Mouse (Mus musculus): ENCODE results near the gene Myrfl.
A peak's percentile ranks its signal among the peaks of the same experiment; 100 is the strongest.

Myrfl gene

DNA sequence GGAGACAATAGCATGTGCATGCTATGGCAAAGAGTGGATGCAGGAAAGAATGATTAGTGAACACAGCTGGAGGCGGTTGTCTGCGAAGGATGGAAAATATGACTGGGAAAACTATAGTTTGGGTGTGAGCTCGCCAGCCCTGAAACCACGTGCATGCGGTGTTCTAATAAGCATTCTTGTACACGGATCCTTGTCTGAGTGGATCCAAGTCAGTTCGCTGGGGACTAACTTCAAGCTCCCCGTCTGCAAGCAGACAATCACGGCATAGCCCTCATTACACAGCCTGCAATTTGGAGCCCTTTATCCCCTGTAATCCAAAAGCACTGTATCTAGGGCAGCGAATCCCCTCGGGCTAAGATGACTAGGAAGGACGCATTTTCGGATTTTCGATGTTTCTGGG is 136.2 kb downstream of the Myrfl start:
- peak; percentile 34 for DNase-seq (ENCODE audit: low read depth, low spot score)

DNA sequence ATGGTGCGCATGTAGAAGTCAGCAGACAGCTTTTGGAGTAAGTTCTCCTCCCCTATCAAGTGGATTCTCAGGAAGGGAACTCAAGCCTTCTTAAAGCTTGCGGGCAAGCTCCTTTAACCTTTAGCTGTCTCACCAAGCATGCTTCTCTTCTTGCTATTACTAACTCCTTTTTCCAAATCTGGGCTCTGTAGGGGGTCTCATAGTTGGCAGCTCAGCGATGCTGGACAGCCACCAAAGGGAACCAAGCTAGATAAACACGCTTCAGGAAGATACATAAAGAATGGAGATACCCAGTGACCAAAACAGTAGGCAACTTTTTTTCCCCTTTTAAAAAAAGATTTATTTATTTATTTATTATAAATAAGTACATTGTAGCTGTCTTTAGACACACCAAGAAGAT is 136.9 kb downstream of the Myrfl start:
- DNase-seq (ENCODE audit: low read depth, low spot score): no peak

DNA sequence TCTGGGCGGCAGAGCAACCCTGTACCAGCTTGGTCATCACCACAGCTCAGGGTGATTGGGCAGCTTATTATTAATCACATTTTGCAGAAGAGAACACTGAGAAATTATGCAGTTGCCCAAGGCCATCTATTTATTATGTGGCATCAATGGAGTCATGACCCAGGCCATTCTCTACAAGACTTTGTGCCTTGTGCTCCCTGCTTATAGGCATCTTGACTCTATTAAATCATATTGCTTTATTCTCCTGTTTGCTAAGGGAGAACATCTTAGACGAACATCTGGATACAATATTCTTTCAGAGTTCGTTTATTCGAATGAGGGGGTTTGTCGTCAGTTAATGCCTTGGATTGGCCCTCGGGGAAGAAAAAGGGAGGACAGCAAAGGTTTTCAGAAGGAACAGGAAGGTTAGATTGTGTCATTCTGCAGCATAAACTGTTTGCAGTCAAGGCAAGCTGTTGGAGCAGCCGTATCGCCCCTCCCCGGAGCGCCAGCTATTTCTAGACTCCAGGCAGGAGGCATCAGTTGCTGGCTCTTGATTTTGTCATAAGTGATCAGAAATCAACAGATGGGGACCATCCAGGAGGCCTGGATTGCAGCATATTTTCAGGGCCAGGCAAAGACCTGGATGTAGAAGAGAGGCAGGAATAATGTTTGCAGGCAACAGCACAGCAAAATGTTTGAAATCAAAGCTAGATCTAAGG is 140.7 kb downstream of the Myrfl start:
- DNase-seq (ENCODE audit: low read depth, low spot score): no peak

DNA sequence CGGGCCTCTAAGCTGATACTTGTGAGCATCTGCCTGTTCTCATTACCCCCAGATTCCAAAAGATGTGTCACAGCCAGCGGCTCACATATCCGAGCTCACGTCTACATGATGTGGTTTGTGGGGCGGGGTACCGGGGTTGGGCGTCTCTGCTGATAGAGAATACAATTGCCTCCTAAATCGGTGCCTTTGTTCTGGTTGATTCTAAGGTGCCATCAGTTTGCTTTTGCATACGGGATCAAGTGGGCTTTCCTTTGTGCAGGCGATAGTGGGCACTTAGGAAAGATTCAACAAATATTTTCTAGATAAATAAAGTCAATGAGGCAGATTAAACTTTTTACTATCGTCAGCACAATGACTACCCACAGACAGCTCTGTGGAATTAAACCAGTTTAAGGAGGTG is 141.8 kb downstream of the Myrfl start:
- DNase-seq (ENCODE audit: low read depth, low spot score): no peak

DNA sequence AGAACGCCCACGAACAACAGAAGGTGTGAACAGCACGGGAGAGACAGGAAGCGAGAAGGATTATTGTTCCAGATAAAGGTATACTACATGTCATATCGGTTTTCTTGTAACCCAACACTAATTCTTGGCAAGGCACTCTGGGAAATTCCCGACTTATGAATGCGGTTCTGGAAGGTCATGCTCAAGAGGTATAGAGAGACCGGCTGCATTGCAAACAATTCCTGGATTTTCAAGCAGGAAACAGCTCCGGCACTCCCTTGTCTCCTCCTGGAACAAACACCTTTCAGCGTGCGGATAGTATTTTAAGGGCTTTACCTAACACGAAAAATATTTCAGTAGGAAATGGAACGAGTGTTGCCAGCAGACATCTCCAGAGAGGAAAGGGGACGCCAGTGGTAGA is 145.8 kb downstream of the Myrfl start:
- DNase-seq (ENCODE audit: low read depth, low spot score): no peak

DNA sequence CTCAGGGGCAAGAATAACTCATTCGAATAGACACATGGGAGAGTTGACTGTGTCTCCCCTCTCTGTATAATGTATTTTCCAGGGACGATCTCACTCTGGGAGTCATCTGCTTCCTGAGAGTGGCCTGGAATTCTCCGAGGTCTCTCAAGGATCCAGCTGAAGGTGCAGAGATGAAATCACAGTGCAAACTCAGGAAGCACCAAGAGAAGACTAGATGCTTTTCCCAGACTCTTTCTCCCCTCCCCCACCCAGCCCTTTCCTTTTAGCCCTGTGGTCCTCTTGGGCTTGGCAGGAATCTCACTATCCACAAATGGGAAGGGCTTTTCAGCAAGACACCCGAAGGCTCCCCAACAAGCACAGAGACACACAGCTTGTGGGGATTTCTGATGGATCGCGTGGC is 146.7 kb downstream of the Myrfl start:
- no peak for DNase-seq (ENCODE audit: low read depth, low spot score)

DNA sequence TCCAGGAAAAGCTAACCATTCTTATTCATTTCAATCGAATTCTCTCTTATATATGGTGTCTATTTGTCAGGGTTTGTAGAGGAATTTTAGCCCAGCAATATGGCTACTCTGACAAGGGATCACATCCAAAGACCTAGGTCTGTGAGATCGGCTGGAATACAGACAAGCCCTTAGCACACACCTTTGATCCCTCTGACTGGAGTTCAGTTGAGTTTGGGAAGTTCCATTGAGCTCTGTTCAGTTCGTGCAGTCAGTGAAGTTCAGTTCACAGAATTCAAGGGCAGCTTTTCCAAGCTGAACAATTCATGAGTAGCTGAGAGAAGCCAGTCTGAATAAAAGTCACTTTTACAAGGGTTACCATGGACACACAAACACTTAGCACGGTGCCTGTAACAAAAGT is 148.0 kb downstream of the Myrfl start:
- no peak for DNase-seq (ENCODE audit: low read depth, low spot score)

DNA sequence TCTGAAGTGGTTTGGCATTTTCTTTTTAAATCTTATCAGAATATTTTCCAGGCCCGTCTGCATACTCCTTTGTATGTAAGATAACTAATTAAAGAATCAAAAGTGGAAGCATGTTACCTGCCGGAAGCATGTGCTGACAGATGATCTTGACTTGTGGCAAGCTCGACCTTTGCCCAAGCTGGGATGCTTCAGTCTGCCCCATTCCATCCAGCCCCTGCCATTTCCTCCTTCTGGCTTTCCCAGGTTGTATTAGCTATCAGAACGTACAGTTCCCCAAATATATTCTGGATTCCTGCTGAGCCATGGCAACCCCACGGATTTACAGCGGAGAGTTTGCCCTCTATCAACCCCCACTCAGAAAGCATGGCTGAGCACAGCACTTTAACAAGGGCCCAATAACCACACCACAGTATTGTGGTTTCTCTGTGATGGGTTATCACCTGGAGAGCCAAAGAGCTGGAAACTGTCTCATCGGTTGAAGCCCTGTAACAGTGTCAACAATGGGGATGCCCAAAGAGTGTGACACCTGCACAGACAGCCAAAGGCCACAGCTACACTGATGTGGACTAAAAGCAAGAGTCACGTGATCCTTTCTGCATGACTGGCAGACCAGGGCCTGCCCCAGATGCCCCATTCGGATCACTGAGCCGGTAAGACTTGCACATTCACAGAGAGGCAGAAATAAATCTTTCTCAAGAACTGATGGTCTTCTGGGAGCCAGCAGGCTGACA is 150.3 kb downstream of the Myrfl start:
- no peak for DNase-seq (ENCODE audit: low read depth, low spot score)

GRCm38 (mm10) chr10:116742696-116743095 is 154.0 kb downstream of the Myrfl start:
- DNase-seq (ENCODE audit: low read depth, low spot score): no peak

DNA sequence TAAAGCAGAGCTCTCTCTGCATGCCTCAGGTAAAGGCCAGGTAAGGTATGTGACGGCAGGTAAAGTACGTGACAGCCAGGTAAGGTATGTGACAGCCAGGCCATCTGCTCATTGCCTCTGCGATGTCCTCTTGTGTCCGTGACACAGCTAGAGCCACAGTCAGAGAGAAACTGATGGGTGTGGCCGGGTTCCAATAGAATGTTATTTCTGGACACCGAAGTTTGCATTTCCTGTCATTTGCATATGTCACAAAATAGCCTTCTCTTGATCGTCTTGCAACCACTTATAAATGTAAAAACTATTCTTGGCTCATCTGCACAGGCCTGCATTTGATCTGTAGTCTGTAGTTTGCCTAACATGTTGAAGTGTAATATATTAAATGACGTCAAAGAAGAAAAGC is 154.5 kb downstream of the Myrfl start:
- DNase-seq (ENCODE audit: low read depth, low spot score): no peak

DNA sequence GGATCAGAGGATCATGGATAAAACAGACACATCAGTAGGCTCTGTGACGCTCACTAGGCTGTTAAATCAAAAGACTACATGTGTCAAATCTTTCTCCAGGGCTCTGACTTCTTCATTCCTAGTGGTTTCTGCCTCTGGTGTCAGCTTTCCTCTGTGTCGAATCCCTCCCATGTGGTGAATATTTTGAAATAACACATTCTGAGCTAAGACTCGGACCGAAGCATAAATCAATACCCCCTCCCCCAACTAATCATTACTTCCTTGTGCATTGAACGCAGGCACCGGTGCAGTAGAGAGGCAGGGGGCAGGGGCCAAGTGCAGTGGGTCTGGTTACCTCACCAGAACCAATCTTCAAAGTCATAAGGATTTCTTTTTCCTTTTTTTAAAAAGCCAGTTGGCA is 155.4 kb downstream of the Myrfl start:
- no peak for DNase-seq (ENCODE audit: low read depth, low spot score)

DNA sequence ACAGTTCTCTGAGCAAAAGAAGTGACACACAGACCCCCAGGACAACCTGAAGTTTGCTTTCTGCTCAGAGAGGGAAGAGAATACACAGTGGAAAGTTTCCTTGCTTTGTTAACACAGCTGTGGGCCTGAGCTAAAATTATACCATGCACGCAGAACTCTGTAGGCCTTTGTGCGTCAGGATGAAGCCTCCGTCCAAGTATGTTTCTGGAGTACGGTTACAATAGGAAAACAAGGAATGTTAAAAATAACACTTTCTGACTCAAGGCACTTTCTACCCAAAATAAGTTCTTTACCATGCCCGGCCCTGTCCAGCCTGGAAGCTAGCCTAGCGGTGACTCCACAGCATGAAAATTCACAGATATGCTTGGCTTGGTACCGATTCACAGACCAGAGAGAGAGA is 156.6 kb downstream of the Myrfl start:
- no peak for DNase-seq (ENCODE audit: low read depth, low spot score)

DNA sequence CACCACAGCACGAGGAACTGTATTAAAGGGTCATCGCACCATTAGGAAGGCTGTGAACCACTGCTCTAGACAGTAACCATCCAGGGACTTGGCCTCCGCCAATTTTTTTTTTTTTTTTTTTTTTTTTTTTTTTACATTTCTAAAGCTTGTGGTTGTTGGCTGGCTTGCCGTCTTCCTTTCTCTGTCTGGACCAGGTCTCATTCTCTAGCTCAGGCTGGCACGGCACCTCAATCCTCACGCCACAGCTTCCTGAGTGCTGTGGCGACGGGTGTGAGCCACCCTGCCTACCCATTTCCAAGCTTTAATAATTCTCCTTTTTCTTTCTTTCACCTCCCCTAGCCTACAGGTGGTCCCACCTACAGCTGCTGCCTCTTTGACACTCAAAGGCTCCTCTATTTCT is 158.2 kb downstream of the Myrfl start:
- no peak for DNase-seq (ENCODE audit: low read depth, low spot score)

GRCm38 (mm10) chr10:116735607-116736006 is 161.1 kb downstream of the Myrfl start:
- DNase-seq (ENCODE audit: low read depth, low spot score): no peak

GRCm38 (mm10) chr10:116733651-116734050 is 163.1 kb downstream of the Myrfl start:
- no peak for DNase-seq (ENCODE audit: low read depth, low spot score)

DNA sequence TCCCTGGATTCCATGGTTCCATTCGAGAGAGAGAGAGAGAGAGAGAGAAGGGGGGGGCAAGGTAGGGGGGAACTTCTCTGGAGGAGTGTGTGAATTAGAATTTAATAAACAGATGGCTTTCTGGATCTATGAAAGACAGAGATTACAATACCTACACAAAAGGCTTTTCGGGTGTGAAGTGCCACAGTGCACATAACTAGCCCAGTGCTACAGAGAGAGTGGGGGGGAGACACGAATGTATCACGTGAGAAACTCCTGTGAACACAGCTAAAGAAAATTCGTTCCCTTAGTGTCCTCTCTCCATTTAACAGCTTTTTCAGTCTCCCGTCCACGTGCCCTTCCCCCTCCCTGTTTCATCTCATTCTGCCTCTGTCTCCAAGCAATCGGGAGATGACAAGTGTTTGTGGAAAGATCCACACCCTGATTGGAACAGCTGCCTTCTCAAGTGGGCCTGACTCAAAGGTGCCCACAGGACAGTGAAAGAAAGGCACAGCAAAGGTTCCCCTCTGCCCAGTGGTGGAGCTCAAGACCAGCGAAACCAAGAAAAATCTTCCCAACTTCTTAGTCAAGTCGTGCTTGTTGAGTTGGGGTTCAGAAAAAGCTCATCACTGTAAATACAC is 166.6 kb downstream of the Myrfl start:
- no peak for DNase-seq (ENCODE audit: low read depth, low spot score)

DNA sequence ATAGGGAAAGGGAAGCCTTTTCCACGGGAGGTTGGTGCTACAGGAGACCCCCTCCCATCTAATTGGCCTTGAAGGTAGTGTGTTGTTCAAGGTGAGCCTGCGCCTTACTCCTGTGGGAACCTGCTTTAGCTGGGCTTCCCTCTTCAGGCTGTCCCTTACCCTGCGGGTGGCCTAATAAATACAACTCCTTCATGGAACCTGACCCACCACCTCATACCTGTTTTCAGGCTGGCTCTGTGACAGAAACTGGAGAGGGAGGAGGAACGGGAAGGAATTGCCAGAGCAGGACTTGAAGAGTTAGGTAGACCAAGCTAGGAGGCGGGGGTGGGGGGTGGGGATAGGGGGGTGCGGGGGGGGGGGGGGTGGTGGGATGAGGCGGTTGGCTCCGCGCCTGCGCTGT is 167.9 kb downstream of the Myrfl start:
- no peak for DNase-seq (ENCODE audit: low read depth, low spot score)

DNA sequence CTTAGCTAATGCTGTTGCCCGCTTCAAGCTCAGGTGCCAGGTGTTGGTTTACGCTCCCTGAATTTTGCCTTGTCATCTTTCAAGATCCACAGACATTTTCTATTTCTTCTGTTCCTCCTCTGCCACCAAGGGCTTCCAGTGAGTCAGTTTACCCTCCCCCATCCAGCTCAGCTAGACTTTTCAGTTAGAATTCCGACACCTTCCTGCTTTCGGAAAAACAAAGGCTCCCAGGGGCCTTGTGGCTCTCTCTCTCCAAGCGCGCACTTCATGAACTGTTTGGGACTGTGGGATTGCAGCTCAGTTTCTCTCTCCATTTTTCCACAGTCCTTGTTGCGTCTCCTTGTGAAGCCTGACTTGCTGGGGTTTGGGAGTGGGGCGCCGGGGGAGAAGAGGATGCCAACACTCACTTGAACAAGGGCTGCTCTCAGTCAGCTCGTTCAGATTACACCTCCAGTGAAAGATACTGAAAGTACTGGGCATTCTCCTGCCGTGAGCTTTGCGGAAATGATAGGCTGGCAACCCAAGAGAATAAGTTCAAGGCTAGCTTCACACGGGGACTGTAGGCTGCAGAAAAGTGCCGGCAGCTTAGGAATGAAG is 168.9 kb downstream of the Myrfl start:
- DNase-seq (ENCODE audit: low read depth, low spot score): no peak
